Mouse (Mus musculus) cerebellum, adult (tissue): ENCODE results near the gene Pde4b.

Experiments
- ATAC-seq: cut with Nextera tagmentation; 2 replicates; pipeline ENCODE4 v1.9.2; 2017; ENCODE audit warnings: mild to moderate bottlenecking, moderate library complexity, mixed read lengths; ENCODE audit not compliant: insufficient number of reproducible peaks, low FRiP score, low TSS enrichment

The Pde4b gene

GRCm38 (mm10) chr4:102627799-102628198, 540.5 kb downstream of the Pde4b start:
- no peak for ATAC-seq

GRCm38 (mm10) chr4:102629621-102630020, 542.3 kb downstream of the Pde4b start:
- no peak for ATAC-seq

- ATAC-seq: no peak
Measured at GRCm38 (mm10) chr4:102630261-102630660, 542.9 kb downstream of the Pde4b start.

- ATAC-seq: no peak
Measured at GRCm38 (mm10) chr4:102631624-102632023, 544.3 kb downstream of the Pde4b start.

GRCm38 (mm10) chr4:102633241-102633640, 545.9 kb downstream of the Pde4b start:
- ATAC-seq: no peak

- ATAC-seq: no peak
Measured at GRCm38 (mm10) chr4:102635258-102635657, 547.9 kb downstream of the Pde4b start.

- no peak for ATAC-seq
Measured at GRCm38 (mm10) chr4:102635944-102636343, 548.6 kb downstream of the Pde4b start.

- no peak for ATAC-seq
Measured at GRCm38 (mm10) chr4:102637348-102637910, 550.1 kb downstream of the Pde4b start.

- no peak for ATAC-seq
Measured at GRCm38 (mm10) chr4:102640942-102641341, 553.6 kb downstream of the Pde4b start.

- ATAC-seq: no peak
Measured at GRCm38 (mm10) chr4:102644062-102644461, 556.7 kb downstream of the Pde4b start.

- ATAC-seq: no peak
Measured at GRCm38 (mm10) chr4:102647056-102647455, 559.7 kb downstream of the Pde4b start.

GRCm38 (mm10) chr4:102655331-102655730, 568.0 kb downstream of the Pde4b start:
- ATAC-seq: no peak

- ATAC-seq: peak; percentile 45; the same call in 1 of the 2 replicates
Measured at GRCm38 (mm10) chr4:102656494-102657036, 569.2 kb downstream of the Pde4b start.
